Mouse (Mus musculus) ES-E14 (cell line): ENCODE measurements around the gene Pcnx2. TPM values are rescaled to one million over a fixed set of nuclear protein-coding genes. Genes with fewer than 3 reads are reported as not detected.

Source experiments
- DNase-seq: peaks from one replicate; pipeline ENCODE4 v3.0.0-alpha.2; 2013; ENCODE audit warnings: low read depth, low spot score
- H3K27ac ChIP-seq: 2 replicates; pipeline ENCODE4 v1.5.1; 2012; ENCODE audit warnings: low read depth, mild to moderate bottlenecking, low read length, moderate library complexity, mixed read lengths; ENCODE audit not compliant: poor library complexity, insufficient read depth, severe bottlenecking
- H3K36me3 ChIP-seq: 2 replicates; pipeline ENCODE4 v1.6.1; 2012; ENCODE audit warnings: mild to moderate bottlenecking, low read length, moderate library complexity, mixed read lengths; ENCODE audit not compliant: control insufficient read depth, poor library complexity, insufficient read depth, severe bottlenecking
- H3K4me1 ChIP-seq, 2 experiments: fragments of 150-350 bp in 1 of 2; sonication (generic) in 1 of 2; 2 replicates each; pipeline ENCODE4 v1.6.1; 2012; ENCODE audit warnings: low read length in 2 of 2, mild to moderate bottlenecking in 1 of 2, mixed read lengths in 1 of 2; ENCODE audit not compliant: control insufficient read depth in 2 of 2, insufficient read depth in 2 of 2, poor library complexity in 1 of 2
- H3K4me3 ChIP-seq, 2 experiments: fragments of 150-350 bp in 1 of 2; sonication (generic) in 1 of 2; 2 replicates each; pipeline ENCODE4 v1.5.1; 2012; ENCODE audit warnings: low read length in 2 of 2, low read depth in 1 of 2, mild to moderate bottlenecking in 1 of 2, mixed read lengths in 1 of 2; ENCODE audit not compliant: insufficient read depth in 1 of 2, poor library complexity in 1 of 2, severe bottlenecking in 1 of 2
- H3K9ac ChIP-seq: 2 replicates; pipeline ENCODE4 v1.6.1; 2012; ENCODE audit warnings: low read depth, mild to moderate bottlenecking, low read length, mixed read lengths; ENCODE audit not compliant: poor library complexity, insufficient read depth, severe bottlenecking
- H3K9me3 ChIP-seq: fragments of 150-350 bp; sonication (generic); 2 replicates; pipeline ENCODE4 v1.6.1; 2012; ENCODE audit warnings: low read depth, mild to moderate bottlenecking, low read length; ENCODE audit not compliant: control insufficient read depth, insufficient read depth
- CHD2 ChIP-seq: IDR thresholded peaks from 2 replicates; pipeline ENCODE4 v1.6.1; 2014; ENCODE audit warnings: mild to moderate bottlenecking, low read depth, low read length, inconsistent platforms
- HCFC1 ChIP-seq: IDR thresholded peaks from 2 replicates; pipeline ENCODE4 v1.6.1; 2012; ENCODE audit warnings: low read length, inconsistent platforms, borderline replicate concordance; ENCODE audit not compliant: insufficient read depth
- MAFK ChIP-seq: IDR thresholded peaks from 2 replicates; pipeline ENCODE4 v1.6.1; 2014; ENCODE audit warnings: mild to moderate bottlenecking, low read depth, low read length, inconsistent platforms; ENCODE audit not compliant: insufficient read depth
- ZC3H11A ChIP-seq: IDR thresholded peaks from 2 replicates; pipeline ENCODE4 v1.6.1; 2012; ENCODE audit warnings: low read depth, mild to moderate bottlenecking, inconsistent platforms, low read length, borderline replicate concordance
- ZNF384 ChIP-seq: IDR thresholded peaks from 2 replicates; pipeline ENCODE4 v1.6.1; 2012; ENCODE audit warnings: low read depth, low read length, inconsistent platforms
- in situ Hi-C, 2 experiments: fragments of 600-800 bp; cut with MboI; formaldehyde crosslinking; loops; one replicate each; pipeline ENCODE4 v1.15.1; 2025; ENCODE audit warnings: low sequenced_read_pairs in 2 of 2, inconsistent platforms in 1 of 2; ENCODE audit not compliant: unreplicated experiment in 2 of 2
- total RNA-seq: library from RNA; depleted of rRNA; stranded (reverse); fragments of 300-350 nt; gene quantifications from 2 replicates; pipeline ENCODE4 v1.2.3, GENCODE M21; 2012

Gene Pcnx2
- total RNA-seq, 1 experiment, result 2.0 TPM

- Histone ChIP-seq H3K9ac (peak overlapping the region; percentile 41; the same call in 1 of the 2 replicates), H3K4me1 (no peaks in the 10 kb centered on the region)
Observed at GRCm38 (mm10) chr8:125911229-125911580, 13.1 kb upstream of the Pcnx2 start.

GRCm38 (mm10) chr8:125910365-125911228 is 12.5 kb upstream of the Pcnx2 start, which contains the start of gene Map3k21:
Gene Map3k21 (plus strand): TSS chr8:125910450.
- Histone ChIP-seq H3K27ac (no peak within 1 kb of the TSS), H3K4me1 (no peaks in the 10 kb centered on the region), H3K36me3 (no peaks in the 10 kb centered on the region), H3K9me3 (no peaks in the 10 kb centered on the region), H3K9ac (peak within 1 kb of the TSS; percentile 41; the same call in 1 of the 2 replicates), H3K4me3 (peak within 1 kb of the TSS; percentile 64 to 67)
- TF ChIP-seq MAFK (no peak), CHD2 (no peak), ZNF384 (no peak), HCFC1 (no peak), ZC3H11A (no peak)
- DNase-seq, result no peak
- in situ Hi-C loops, result no loop called here

More at GRCm38 (mm10) chr8:125911229-125911580, 13.1 kb upstream of the Pcnx2 start:
- no peaks in the 10 kb centered on the region for H3K36me3 ChIP-seq
- peak overlapping the region; percentile 64 to 67 for H3K4me3 ChIP-seq
- no peak overlapping the region for H3K27ac ChIP-seq
- DNase-seq, result no peak
- no peaks in the 10 kb centered on the region for H3K9me3 ChIP-seq
- TF ChIP-seq MAFK (no peak), ZC3H11A (no peak), HCFC1 (no peak), ZNF384 (no peak), CHD2 (no peak)
- in situ Hi-C loops, result no loop called here

GRCm38 (mm10) chr8:125909661-125910364 is 11.7 kb upstream of the Pcnx2 start:
- in situ Hi-C loops, result no loop called here
- Histone ChIP-seq H3K9me3 (no peaks in the 10 kb centered on the region), H3K4me1 (no peaks in the 10 kb centered on the region), H3K27ac (no peak overlapping the region), H3K4me3 (peak overlapping the region; percentile 64 to 67), H3K9ac (0 out of 2 replicates have a peak overlapping the region, but pooled peaks have one; percentile 41), H3K36me3 (no peaks in the 10 kb centered on the region)
- TF ChIP-seq MAFK (no peak), HCFC1 (no peak), ZC3H11A (no peak), CHD2 (no peak), ZNF384 (no peak)
- DNase-seq, result peak; percentile 41

- Histone ChIP-seq H3K36me3 (no peaks in the 10 kb centered on the region), H3K9ac (no peak overlapping the region), H3K27ac (no peak overlapping the region), H3K4me1 (no peaks in the 10 kb centered on the region), H3K4me3 (no peak overlapping the region), H3K9me3 (no peaks in the 10 kb centered on the region)
- no peak for DNase-seq
- TF ChIP-seq HCFC1 (no peak), CHD2 (no peak), ZC3H11A (no peak), MAFK (no peak), ZNF384 (no peak)
- in situ Hi-C loops, result no loop called here
Observed at GRCm38 (mm10) chr8:125907311-125907710, 9.2 kb upstream of the Pcnx2 start.
